Mouse (Mus musculus) C2C12 (cell line): ENCODE measurements around the gene Pdcd6. TPM values are rescaled to one million over a fixed set of nuclear protein-coding genes. Genes with fewer than 3 reads are reported as not detected.
A peak's percentile ranks its signal among the peaks of the same experiment; 100 is the strongest.

Source experiments
- H3K27me3 ChIP-seq: one replicate; pipeline ENCODE4 v1.6.1; 2011; ENCODE audit not compliant: control insufficient read depth, insufficient read depth, insufficient read length
- H3K36me3 ChIP-seq: one replicate; pipeline ENCODE4 v1.6.1; 2011; ENCODE audit not compliant: control insufficient read depth, insufficient read depth
- H3K4me3 ChIP-seq: one replicate; pipeline ENCODE4 v1.5.1; 2011; ENCODE audit warnings: mild to moderate bottlenecking, control low read depth; ENCODE audit not compliant: poor library complexity, insufficient read depth, severe bottlenecking
- H3K79me2 ChIP-seq: one replicate; pipeline ENCODE4 v1.6.1; 2011; ENCODE audit not compliant: control insufficient read depth, insufficient read depth
- H3K79me3 ChIP-seq: one replicate; pipeline ENCODE4 v1.6.1; 2011; ENCODE audit warnings: low read depth, control low read depth
- H3ac ChIP-seq: one replicate; pipeline ENCODE3; 2011; ENCODE audit warnings: low read depth; ENCODE audit not compliant: control insufficient read depth, insufficient read length
- CEBPB ChIP-seq: IDR thresholded peaks from one replicate; pipeline ENCODE4 v1.6.1; 2011; ENCODE audit warnings: low read depth, mild to moderate bottlenecking, control low read depth, moderate library complexity
- CTCF ChIP-seq: IDR thresholded peaks from one replicate; pipeline ENCODE4 v1.5.1; 2011; ENCODE audit not compliant: control insufficient read depth, insufficient read depth, insufficient read length
- FOSL1 ChIP-seq: IDR thresholded peaks from one replicate; pipeline ENCODE4 v1.8.0; 2011; ENCODE audit warnings: mild to moderate bottlenecking, low read length; ENCODE audit not compliant: poor library complexity, insufficient read depth, severe bottlenecking
- MAX ChIP-seq: IDR thresholded peaks from one replicate; pipeline ENCODE4 v1.6.1; 2011; ENCODE audit warnings: mild to moderate bottlenecking, control low read depth
- MYOD1 ChIP-seq: IDR thresholded peaks from one replicate; pipeline ENCODE4 v1.6.1; 2011; ENCODE audit warnings: low read depth; ENCODE audit not compliant: control insufficient read depth, insufficient read length
- MYOG ChIP-seq: IDR thresholded peaks from one replicate; pipeline ENCODE4 v1.6.1; 2011; ENCODE audit not compliant: control insufficient read depth, insufficient read length; ENCODE audit errors: extremely low read depth
- USF1 ChIP-seq: IDR thresholded peaks from one replicate; pipeline ENCODE4 v1.6.1; 2011; ENCODE audit warnings: low read depth, mild to moderate bottlenecking, control low read depth, moderate library complexity
- long read RNA-seq, 2 experiments: library from polyadenylated mRNA; unstranded; transcript quantifications; one replicate each; pipeline ENCODE4 v2.0.0; 2019 to 2020
- polyA plus RNA-seq: library from polyadenylated mRNA; unstranded; fragments of >200 nt; fragmentation: generic; extraction: Trizol; gene quantifications from one replicate; pipeline ENCODE4 v1.2.1, GENCODE M21; 2012; ENCODE audit warnings: missing spikeins

Gene Pdcd6
- 98.2 TPM for polyA plus RNA-seq
- long read RNA-seq, experiment 1, transcript Pdcd6-201 (6 exons, 1,131 nt) = major isoform, 68 of 104 reads
- long read RNA-seq, experiment 1, transcript Pdcd6-203 (6 exons, 1,376 nt) = minor isoform, 26 of 104 reads
- long read RNA-seq, experiment 1, partial matches to known transcripts = 6 of 104 reads
- long read RNA-seq, experiment 1, other reads (novel, unspliced or antisense) = 2 of 104 reads
- long read RNA-seq, experiment 2, transcript Pdcd6-201 (6 exons, 1,131 nt) = major isoform, 68 of 96 reads
- long read RNA-seq, experiment 2, transcript Pdcd6-203 (6 exons, 1,376 nt) = minor isoform, 23 of 96 reads
- long read RNA-seq, experiment 2, partial matches to known transcripts = 2 of 96 reads
- long read RNA-seq, experiment 2, other reads (novel, unspliced or antisense) = 3 of 96 reads

GRCm38 (mm10) chr13:74317170-74317849 lies at the start of gene Pdcd6:
Gene Pdcd6 (minus strand): TSS chr13:74317580.
- H3K4me3 ChIP-seq = peak within 1 kb of the TSS; percentile 90
- H3K36me3 ChIP-seq = peaks cover 42% of the 10 kb centered on the region
- peak within 1 kb of the TSS; percentile 97 for H3ac ChIP-seq
- peaks cover 46% of the 10 kb centered on the region for H3K79me2 ChIP-seq
- H3K27me3 ChIP-seq = no peaks in the 10 kb centered on the region
- no peak for TF ChIP-seq FOSL1
- TF ChIP-seq MYOD1 = no peak
- no peak for TF ChIP-seq USF1
- TF ChIP-seq MYOG = no peak
- no peak for TF ChIP-seq MAX
- no peak for TF ChIP-seq CTCF
- TF ChIP-seq CEBPB = no peak
- H3K79me3 ChIP-seq = peaks cover 29% of the 10 kb centered on the region

GRCm38 (mm10) chr13:74363859-74364235 lies 46.5 kb upstream of the Pdcd6 start, which contains the start of gene Lrrc14b:
Gene Lrrc14b (minus strand): TSS chr13:74364005.
- H3K4me3 ChIP-seq = no peak within 1 kb of the TSS
- no peaks in the 10 kb centered on the region for H3K79me2 ChIP-seq
- TF ChIP-seq MYOG (no peak), FOSL1 (no peak), USF1 (peak; percentile 24), CEBPB (no peak), MAX (no peak), MYOD1 (no peak), CTCF (no peak)
- H3K79me3 ChIP-seq = no peaks in the 10 kb centered on the region
- H3ac ChIP-seq = peak within 1 kb of the TSS; percentile 3
- H3K27me3 ChIP-seq = no peaks in the 10 kb centered on the region
- H3K36me3 ChIP-seq = peaks cover 19% of the 10 kb centered on the region

- Histone ChIP-seq H3K27me3 (no peaks in the 10 kb centered on the region), H3K79me3 (peaks cover under 1% of the 10 kb centered on the region), H3K36me3 (peaks cover 23% of the 10 kb centered on the region), H3ac (peak overlapping the region; percentile 3), H3K79me2 (no peaks in the 10 kb centered on the region), H3K4me3 (no peak overlapping the region)
- TF ChIP-seq CTCF = no peak
- TF ChIP-seq FOSL1 = no peak
- TF ChIP-seq MYOG = no peak
- TF ChIP-seq USF1 = no peak
- TF ChIP-seq MYOD1 = no peak
- no peak for TF ChIP-seq CEBPB
- peak; percentile 4 for TF ChIP-seq MAX
These were observed 45.9 kb upstream of the Pdcd6 start for GRCm38 (mm10) chr13:74363176-74363858.

GRCm38 (mm10) chr13:74362218-74362617 lies 44.8 kb upstream of the Pdcd6 start:
- Histone ChIP-seq H3K4me3 (no peak overlapping the region), H3K36me3 (peaks cover 34% of the 10 kb centered on the region), H3ac (no peak overlapping the region), H3K79me3 (peaks cover 3% of the 10 kb centered on the region), H3K27me3 (no peaks in the 10 kb centered on the region), H3K79me2 (no peaks in the 10 kb centered on the region)
- TF ChIP-seq FOSL1 (no peak), MYOG (no peak), USF1 (no peak), MAX (no peak), CTCF (no peak), MYOD1 (no peak), CEBPB (no peak)

GRCm38 (mm10) chr13:74356491-74356890 lies 39.1 kb upstream of the Pdcd6 start:
- TF ChIP-seq MAX (no peak), FOSL1 (no peak), MYOG (no peak), USF1 (no peak), MYOD1 (no peak), CTCF (no peak), CEBPB (no peak)
- H3K79me2 ChIP-seq = peaks cover 44% of the 10 kb centered on the region
- H3K36me3 ChIP-seq = peaks cover 70% of the 10 kb centered on the region
- no peak overlapping the region for H3K4me3 ChIP-seq
- H3K79me3 ChIP-seq = peaks cover 46% of the 10 kb centered on the region
- no peak overlapping the region for H3ac ChIP-seq
- no peaks in the 10 kb centered on the region for H3K27me3 ChIP-seq
